Comparison of ENCODE assay signal across 8 mouse cellular contexts in genomic region chr14:20610146-20610545, GRCm38 (mm10). TPM values are rescaled to one million over a fixed set of nuclear protein-coding genes. Genes with fewer than 3 reads are reported as not detected.
A peak's percentile ranks its signal among the peaks of the same experiment; 100 is the strongest.
DNase-seq lines count a peak whose midpoint lies in the region; ATAC-seq and TF ChIP-seq lines count a peak whose summit lies in the region.
"Had no signal": no experiment of that assay in that cellular context is flagged by ENCODE, and none has a peak within 500 bp of the region (broad histone marks: within the 10 kb centered on the region; RNA-seq: fewer than 3 reads in every experiment).

No protein-coding gene starts in this region.

- H3K79me2 ChIP-seq in myocyte (ENCODE audit: control insufficient read depth, insufficient read depth), result no peaks in the 10 kb centered on the region

- H3K27ac ChIP-seq in kidney, adult 2 months (ENCODE audit: insufficient read depth, low read depth, low read length), result peak overlapping the region; percentile 95
- no peak overlapping the region for H3K27ac ChIP-seq in neural tube, embryonic 15.5 days (replicated peaks)
- H3K27ac ChIP-seq: hindbrain, embryonic 14.5 days had no signal

- peaks cover 12% of the 10 kb centered on the region for H3K4me1 ChIP-seq in kidney, adult 2 months (ENCODE audit: control insufficient read depth, insufficient read depth, low read length)
- no peaks in the 10 kb centered on the region for H3K4me1 ChIP-seq in neural tube, embryonic 15.5 days

- no peaks in the 10 kb centered on the region for H3K36me3 ChIP-seq in kidney, adult 2 months (ENCODE audit: control insufficient read depth, insufficient read depth, low read length)
- H3K36me3 ChIP-seq in myocyte (ENCODE audit: control insufficient read depth, insufficient read depth), result no peaks in the 10 kb centered on the region
- peaks cover 6% of the 10 kb centered on the region; the same call in 1 of the 2 replicates for H3K36me3 ChIP-seq in neural tube, embryonic 15.5 days

- TF ChIP-seq POLR2A in kidney, adult 2 months (IDR thresholded peaks at IDR 0.05; ENCODE audit: low read depth, low read length), result no peak
- TF ChIP-seq POLR2A in myocyte (IDR thresholded peaks at IDR 0.05; ENCODE audit: insufficient read length, low read depth), result no peak

- no peak overlapping the region for H3ac ChIP-seq in myocyte (ENCODE audit: control insufficient read depth, insufficient read length)

- TF ChIP-seq CTCF in kidney, adult 2 months (conservative IDR thresholded peaks at IDR 0.05; ENCODE audit: insufficient read depth, insufficient read length, low read depth, low read length), result no peak

- no peak overlapping the region for H3K4me3 ChIP-seq in kidney, adult 2 months (ENCODE audit: insufficient read depth, low read depth, low read length)
- no peak overlapping the region for H3K4me3 ChIP-seq in myocyte
- no peak overlapping the region for H3K4me3 ChIP-seq in neural tube, embryonic 15.5 days (replicated peaks)

- H3K9me3 ChIP-seq in neural tube, embryonic 15.5 days (replicated peaks), result no peaks in the 10 kb centered on the region

- 39% methylated on average over 4 of the region's 4 CpGs for whole genome bisulfite sequencing in kidney, adult 2 months
- 85% methylated on average over 4 of the region's 4 CpGs for WGBS in neural tube, embryonic 15.5 days

- H3K27me3 ChIP-seq in kidney, adult 2 months (replicated peaks; ENCODE audit: control insufficient read depth, insufficient read depth, low read length), result no peaks in the 10 kb centered on the region
- H3K27me3 ChIP-seq in myocyte (ENCODE audit: control insufficient read depth, insufficient read depth, insufficient read length), result no peaks in the 10 kb centered on the region
- no peaks in the 10 kb centered on the region for H3K27me3 ChIP-seq in neural tube, embryonic 15.5 days (replicated peaks)

- peak; percentile 77 for DNase-seq in adrenal gland, postnatal 14 days
- DNase-seq in gastrocnemius, postnatal 14 days, result peak; percentile 63
- DNase-seq in kidney, adult 2 months, result peak; percentile 79
- DNase-seq in cerebellum, postnatal 25 days, result no peak

- ATAC-seq in neural tube, embryonic 15.5 days (ENCODE audit: low FRiP score), result no peak
- no peak for ATAC-seq in CD4-positive, CD25-positive, alpha-beta regulatory T cell, adult 4 months

- intact Hi-C loops in gastrocnemius, postnatal 14 days (cut with DNase I; ENCODE audit: low total_unique reads), result no loop called here

- peak overlapping the region; percentile 43 for H3K4me2 ChIP-seq in myocyte (ENCODE audit: low read depth)
- no peak overlapping the region for H3K4me2 ChIP-seq in neural tube, embryonic 15.5 days
- H3K4me2 ChIP-seq: hindbrain, embryonic 14.5 days had no signal

- H3K9ac ChIP-seq in neural tube, embryonic 15.5 days (replicated peaks), result no peak overlapping the region
- H3K9ac ChIP-seq: hindbrain, embryonic 14.5 days had no signal

TF ChIP-seq in myocyte, 11 proteins besides CTCF, POLR2A, EP300 and RAD21:
- TF ChIP-seq POLR2AphosphoS2 (IDR thresholded peaks at IDR 0.05; ENCODE audit: insufficient read length, low read depth) (no peak), REST (IDR thresholded peaks at IDR 0.05; ENCODE audit: insufficient read depth, insufficient read length) (no peak), CEBPB (IDR thresholded peaks at IDR 0.05; ENCODE audit: insufficient read depth, poor library complexity, severe bottlenecking) (no peak), SRF (IDR thresholded peaks at IDR 0.05; ENCODE audit: control insufficient read depth, insufficient read length, low read depth) (no peak), MAX (IDR thresholded peaks at IDR 0.05; ENCODE audit: low read depth) (no peak), MYOG (IDR thresholded peaks at IDR 0.05; ENCODE audit: control insufficient read depth in 1 of 3, insufficient read depth in 1 of 3, insufficient read length in 2 of 3, low read depth in 2 of 3) (peak in 1 of 3 experiments; percentile 8), MYOD1 (IDR thresholded peaks at IDR 0.05; ENCODE audit: control insufficient read depth in 1 of 3, insufficient read length in 2 of 3, low read depth in 2 of 3) (no peak)

RNA-seq across cellular contexts. Expression of gene Usp54, which starts 30.7 kb away (rescaled TPM):
- total RNA-seq in adrenal gland, postnatal 14 days (2021), result 13.5 and 14.8 TPM in 2 replicates
- total RNA-seq in gastrocnemius, postnatal 14 days (2021), result 10 to 100 TPM in 1 of 2 experiments, 1 to 10 TPM in 1; 4.4 to 11.2 TPM
- 7.9 and 8.5 TPM in 2 replicates for polyA plus RNA-seq in kidney, adult 2 months (2012; rRNA removed)
- 2.6 TPM for polyA plus RNA-seq in myocyte (2012; fragmentation: generic; extraction: Trizol)
- polyA plus RNA-seq in neural tube, embryonic 15.5 days (2015; fragmentation: Nextera tagmentation; extraction: Ambion mirVana), result 9.1 and 9.7 TPM in 2 replicates
- polyA plus RNA-seq in CD4-positive, CD25-positive, alpha-beta regulatory T cell, adult 4 months (2017; shearing (Covaris generic)), result 1 to 10 TPM; 2.1 to 2.9 TPM

RNA-seq across cellular contexts. Expression of gene Myoz1, which starts 46.2 kb away (rescaled TPM):
- total RNA-seq in adrenal gland, postnatal 14 days (2021), result not detected in 2 replicates
- 1,000 to 10,000 TPM; 1,986 to 2,341 TPM for total RNA-seq in gastrocnemius, postnatal 14 days (2021)
- polyA plus RNA-seq in kidney, adult 2 months (2012; rRNA removed), result 0.26 and 8.9 TPM in 2 replicates
- polyA plus RNA-seq in myocyte (2012; fragmentation: generic; extraction: Trizol), result 8.6 TPM
- 1.1 and 2.5 TPM in 2 replicates for polyA plus RNA-seq in neural tube, embryonic 15.5 days (2015; fragmentation: Nextera tagmentation; extraction: Ambion mirVana)
- polyA plus RNA-seq in CD4-positive, CD25-positive, alpha-beta regulatory T cell, adult 4 months (2017; shearing (Covaris generic)), result not detected
- polyA plus RNA-seq: hindbrain, embryonic 14.5 days had no signal

RNA-seq across cellular contexts. Expression of gene Synpo2l, which starts 58.0 kb away (rescaled TPM):
- total RNA-seq in adrenal gland, postnatal 14 days (2021), result 0.19 and 0.71 TPM in 2 replicates
- total RNA-seq in gastrocnemius, postnatal 14 days (2021), result 100 to 1,000 TPM; 197 to 244 TPM
- 0.87 and 1.8 TPM in 2 replicates for polyA plus RNA-seq in kidney, adult 2 months (2012; rRNA removed)
- 165 TPM for polyA plus RNA-seq in myocyte (2012; fragmentation: generic; extraction: Trizol)
- polyA plus RNA-seq in neural tube, embryonic 15.5 days (2015; fragmentation: Nextera tagmentation; extraction: Ambion mirVana), result 1.4 and 2.4 TPM in 2 replicates
- not detected for polyA plus RNA-seq in CD4-positive, CD25-positive, alpha-beta regulatory T cell, adult 4 months (2017; shearing (Covaris generic))

Comparison
In these comparisons a context has a peak if more than half of its experiments do, and no peak if none do; other contexts are left out.
1. DNase-seq: peak in adrenal gland, postnatal 14 days (single experiment), gastrocnemius, postnatal 14 days (single experiment) and kidney, adult 2 months (single experiment); none in cerebellum, postnatal 25 days (0 of 2).
2. RNA of gene Synpo2l, which starts 58.0 kb away (polyA plus RNA-seq): 165 TPM in myocyte (single experiment); 1.4 to 2.4 TPM in neural tube, embryonic 15.5 days, 0.87 to 1.8 TPM in kidney, adult 2 months and not detected in CD4-positive, CD25-positive, alpha-beta regulatory T cell, adult 4 months; every median in the first group is over 10 times any median in the second.